Mouse (Mus musculus) frontal cortex, adult 2 months (tissue): ENCODE measurements at regions not wholly inside any gene's neighbourhood (a gene's known extent, or its start where the extent isn't known, plus 50 kb on each side); places are given as distances from the start of the nearest gene placed in this dataset.
"Not testable (repeated sequence)": the region's sequence is repeated elsewhere in the genome, so short reads cannot be mapped to it uniquely, and the experiment has no call there.

Source experiments
- DNase-seq, 2 experiments: peaks; one replicate each; pipeline ENCODE4 v3.0.0; 2022; ENCODE audit warnings: low spot score in 1 of 2; ENCODE audit errors: extremely low spot score in 1 of 2

GRCm38 (mm10) chr6:37806529-37807191 lies 64.0 kb upstream of the Trim24 start:
- DNase-seq: not testable (repeated sequence)

GRCm38 (mm10) chr6:37815218-37815617 lies 55.4 kb upstream of the Trim24 start:
- DNase-seq: not testable (repeated sequence)
